Comparison of ENCODE assay signal across 13 mouse cellular contexts in the genomic region with DNA sequence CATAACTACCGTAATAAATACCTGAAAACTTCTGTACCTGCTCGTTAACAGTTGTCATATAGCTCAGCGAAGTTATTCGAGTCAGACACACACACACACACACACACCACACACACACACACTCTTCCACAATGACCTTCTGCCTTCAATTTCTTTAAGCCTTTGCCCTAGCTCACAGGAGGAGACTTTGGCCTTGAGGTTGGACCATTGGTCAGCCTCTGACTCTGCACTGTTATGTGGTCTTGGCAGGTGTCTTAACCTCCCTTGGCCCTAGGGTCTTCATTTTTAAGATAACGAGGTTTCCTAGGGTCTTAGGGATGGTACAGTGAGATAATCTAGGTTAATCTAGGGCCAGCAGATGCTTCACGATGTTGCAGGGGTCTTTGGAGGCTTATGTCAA. TPM values are rescaled to one million over a fixed set of nuclear protein-coding genes. Genes with fewer than 3 reads are reported as not detected.
A peak's percentile ranks its signal among the peaks of the same experiment; 100 is the strongest.
DNase-seq lines count a peak whose midpoint lies in the region; ATAC-seq lines count a peak whose summit lies in the region.
"Had no signal": no experiment of that assay in that cellular context is flagged by ENCODE, and none has a peak within 500 bp of the region (broad histone marks: within the 10 kb centered on the region; RNA-seq: fewer than 3 reads in every experiment).

No protein-coding gene starts in this region.

- no peaks in the 10 kb centered on the region for H3K9me3 ChIP-seq in kidney, embryonic 15.5 days (replicated peaks)
- no peaks in the 10 kb centered on the region for H3K9me3 ChIP-seq in kidney, embryonic 16.5 days (ENCODE audit: low read length)
- no peaks in the 10 kb centered on the region for H3K9me3 ChIP-seq in hindbrain, embryonic 15.5 days
- H3K9me3 ChIP-seq in midbrain, embryonic 15.5 days, result no peaks in the 10 kb centered on the region
- H3K9me3 ChIP-seq: forebrain, embryonic 10.5 days; liver, embryonic 15.5 days had no signal

- H3K27me3 ChIP-seq in kidney, embryonic 15.5 days, result peaks cover 8% of the 10 kb centered on the region; the same call in 1 of the 2 replicates
- no peaks in the 10 kb centered on the region for H3K27me3 ChIP-seq in kidney, embryonic 16.5 days (ENCODE audit: insufficient read depth, low read length)
- H3K27me3 ChIP-seq in hindbrain, embryonic 15.5 days, result no peaks in the 10 kb centered on the region
- H3K27me3 ChIP-seq in midbrain, embryonic 15.5 days (replicated peaks), result no peaks in the 10 kb centered on the region

- H3K27ac ChIP-seq in kidney, embryonic 15.5 days, result no peak overlapping the region
- H3K27ac ChIP-seq in kidney, embryonic 16.5 days (ENCODE audit: low read length), result no peak overlapping the region
- no peak overlapping the region for H3K27ac ChIP-seq in hindbrain, embryonic 15.5 days (replicated peaks)
- H3K27ac ChIP-seq in midbrain, embryonic 15.5 days, result no peak overlapping the region
- H3K27ac ChIP-seq: liver, embryonic 15.5 days had no signal

- peak; percentile 12 for DNase-seq in cerebellum, adult 9-10 months
- DNase-seq in cerebellum, postnatal 10 days, result no peak
- no peak for DNase-seq in Muller cell, postnatal 12 days (ENCODE audit: inconsistent ontology term)
- no peak for DNase-seq in frontal cortex, postnatal 36 days (ENCODE audit: low spot score in 2 of 2)
- DNase-seq: adrenal gland, postnatal 36 days; cerebellum, adult 11-12 months; gastrocnemius, postnatal 36 days had no signal

- H3K4me3 ChIP-seq in kidney, embryonic 15.5 days (replicated peaks), result no peak overlapping the region
- H3K4me3 ChIP-seq in kidney, embryonic 16.5 days (ENCODE audit: low read length), result no peak overlapping the region
- H3K4me3 ChIP-seq in hindbrain, embryonic 15.5 days, result peak overlapping the region; percentile 57
- peak overlapping the region; percentile 66 for H3K4me3 ChIP-seq in midbrain, embryonic 15.5 days

- no peak for ATAC-seq in kidney, embryonic 15.5 days (replicated peaks; ENCODE audit: low FRiP score)
- ATAC-seq in kidney, embryonic 16.5 days (ENCODE audit: low FRiP score, low TSS enrichment), result no peak
- no peak for ATAC-seq in hindbrain, embryonic 15.5 days (ENCODE audit: low FRiP score, low read depth)
- no peak for ATAC-seq in midbrain, embryonic 15.5 days (replicated peaks)

- 90% methylated on average over 6 of the region's 6 CpGs for WGBS in kidney, embryonic 15.5 days
- 88% methylated on average over 6 of the region's 6 CpGs for WGBS in kidney, embryonic 16.5 days
- 88% methylated on average over 6 of the region's 6 CpGs for WGBS in hindbrain, embryonic 15.5 days
- 88% methylated on average over 6 of the region's 6 CpGs for WGBS in midbrain, embryonic 15.5 days

- no peak overlapping the region for H3K9ac ChIP-seq in kidney, embryonic 15.5 days
- no peak overlapping the region for H3K9ac ChIP-seq in kidney, embryonic 16.5 days (replicated peaks; ENCODE audit: low read length)
- H3K9ac ChIP-seq in hindbrain, embryonic 15.5 days, result peak overlapping the region; percentile 59; the same call in 1 of the 2 replicates
- H3K9ac ChIP-seq in midbrain, embryonic 15.5 days, result no peak overlapping the region
- H3K9ac ChIP-seq: liver, embryonic 15.5 days had no signal

- H3K36me3 ChIP-seq in kidney, embryonic 15.5 days, result no peaks in the 10 kb centered on the region
- no peaks in the 10 kb centered on the region for H3K36me3 ChIP-seq in kidney, embryonic 16.5 days (ENCODE audit: insufficient read depth, low read length)
- no peaks in the 10 kb centered on the region for H3K36me3 ChIP-seq in hindbrain, embryonic 15.5 days
- H3K36me3 ChIP-seq in midbrain, embryonic 15.5 days (replicated peaks), result no peaks in the 10 kb centered on the region
- H3K36me3 ChIP-seq: forebrain, embryonic 10.5 days; liver, embryonic 15.5 days had no signal

- 0 out of 2 replicates have a peak overlapping the region, but pooled peaks have one; percentile 90 for H3K4me2 ChIP-seq in kidney, embryonic 15.5 days
- no peak overlapping the region for H3K4me2 ChIP-seq in kidney, embryonic 16.5 days (replicated peaks; ENCODE audit: low read depth, low read length)
- H3K4me2 ChIP-seq in hindbrain, embryonic 15.5 days, result peak overlapping the region; percentile 81
- H3K4me2 ChIP-seq in midbrain, embryonic 15.5 days, result peak overlapping the region; percentile 81

- peaks cover 20% of the 10 kb centered on the region for H3K4me1 ChIP-seq in kidney, embryonic 15.5 days
- peaks cover 15% of the 10 kb centered on the region for H3K4me1 ChIP-seq in kidney, embryonic 16.5 days (ENCODE audit: insufficient read depth, low read length)
- H3K4me1 ChIP-seq in hindbrain, embryonic 15.5 days (replicated peaks), result peaks cover 23% of the 10 kb centered on the region
- H3K4me1 ChIP-seq in midbrain, embryonic 15.5 days, result peaks cover 21% of the 10 kb centered on the region

RNA-seq across cellular contexts. Expression of gene Cgref1, which starts 1.0 kb away (rescaled TPM):
- polyA plus RNA-seq in kidney, embryonic 15.5 days (2015; fragmentation: Nextera tagmentation; extraction: Ambion mirVana), result 12.5 and 17.4 TPM in 2 replicates
- 17.9 and 20.3 TPM in 2 replicates for polyA plus RNA-seq in kidney, embryonic 16.5 days (2015; fragmentation: Nextera tagmentation; extraction: Ambion mirVana)
- 67.3 and 68.4 TPM in 2 replicates for polyA plus RNA-seq in hindbrain, embryonic 15.5 days (2015; fragmentation: Nextera tagmentation; extraction: Ambion mirVana)
- polyA plus RNA-seq in midbrain, embryonic 15.5 days (2015; fragmentation: Nextera tagmentation; extraction: Ambion mirVana), result 62.7 and 66.5 TPM in 2 replicates

RNA-seq across cellular contexts. Expression of gene Preb, which starts 15.8 kb away (rescaled TPM):
- polyA plus RNA-seq in kidney, embryonic 15.5 days (2015; fragmentation: Nextera tagmentation; extraction: Ambion mirVana), result 146 and 151 TPM in 2 replicates
- polyA plus RNA-seq in kidney, embryonic 16.5 days (2015; fragmentation: Nextera tagmentation; extraction: Ambion mirVana), result 172 TPM in 2 replicates
- 103 and 124 TPM in 2 replicates for polyA plus RNA-seq in hindbrain, embryonic 15.5 days (2015; fragmentation: Nextera tagmentation; extraction: Ambion mirVana)
- 110 and 113 TPM in 2 replicates for polyA plus RNA-seq in midbrain, embryonic 15.5 days (2015; fragmentation: Nextera tagmentation; extraction: Ambion mirVana)

RNA-seq across cellular contexts. Expression of gene Khk, which starts 23.1 kb away (rescaled TPM):
- 29.3 and 29.7 TPM in 2 replicates for polyA plus RNA-seq in kidney, embryonic 15.5 days (2015; fragmentation: Nextera tagmentation; extraction: Ambion mirVana)
- polyA plus RNA-seq in kidney, embryonic 16.5 days (2015; fragmentation: Nextera tagmentation; extraction: Ambion mirVana), result 38.8 and 41.4 TPM in 2 replicates
- polyA plus RNA-seq in hindbrain, embryonic 15.5 days (2015; fragmentation: Nextera tagmentation; extraction: Ambion mirVana), result 9.9 and 10.7 TPM in 2 replicates
- polyA plus RNA-seq in midbrain, embryonic 15.5 days (2015; fragmentation: Nextera tagmentation; extraction: Ambion mirVana), result 8.0 and 10.4 TPM in 2 replicates

RNA-seq across cellular contexts. Expression of gene Tcf23, which starts 24.1 kb away (rescaled TPM):
- 1.6 and 1.8 TPM in 2 replicates for polyA plus RNA-seq in kidney, embryonic 15.5 days (2015; fragmentation: Nextera tagmentation; extraction: Ambion mirVana)
- 1.9 and 2.2 TPM in 2 replicates for polyA plus RNA-seq in kidney, embryonic 16.5 days (2015; fragmentation: Nextera tagmentation; extraction: Ambion mirVana)
- polyA plus RNA-seq in hindbrain, embryonic 15.5 days (2015; fragmentation: Nextera tagmentation; extraction: Ambion mirVana), result not detected in 2 replicates
- 0.08 TPM in 1 of 2 replicates, not detected in the other for polyA plus RNA-seq in midbrain, embryonic 15.5 days (2015; fragmentation: Nextera tagmentation; extraction: Ambion mirVana)
- polyA plus RNA-seq: forebrain, embryonic 10.5 days had no signal

RNA-seq across cellular contexts. Expression of gene Emilin1, which starts 31.1 kb away (rescaled TPM):
- 258 and 306 TPM in 2 replicates for polyA plus RNA-seq in kidney, embryonic 15.5 days (2015; fragmentation: Nextera tagmentation; extraction: Ambion mirVana)
- 335 and 366 TPM in 2 replicates for polyA plus RNA-seq in kidney, embryonic 16.5 days (2015; fragmentation: Nextera tagmentation; extraction: Ambion mirVana)
- polyA plus RNA-seq in hindbrain, embryonic 15.5 days (2015; fragmentation: Nextera tagmentation; extraction: Ambion mirVana), result 17.0 and 17.5 TPM in 2 replicates
- 17.8 and 20.3 TPM in 2 replicates for polyA plus RNA-seq in midbrain, embryonic 15.5 days (2015; fragmentation: Nextera tagmentation; extraction: Ambion mirVana)

Comparison
In these comparisons a context has a peak if more than half of its experiments do, and no peak if none do; other contexts are left out.
1. H3K4me3 ChIP-seq: peak in hindbrain, embryonic 15.5 days (single experiment) and midbrain, embryonic 15.5 days (single experiment); none in kidney, embryonic 15.5 days (single experiment) and kidney, embryonic 16.5 days (single experiment).